Mouse (Mus musculus) hindbrain, embryonic 16.5 days (tissue): ENCODE data around the gene Lrfn5. TPM values are rescaled to one million over a fixed set of nuclear protein-coding genes. Genes with fewer than 3 reads are reported as not detected.

Source experiments
- ATAC-seq: fragments of 200-750 bp; cut with Nextera tagmentation; 2 replicates; pipeline ENCODE4 v1.8.0; 2017; ENCODE audit warnings: moderate TSS enrichment, moderate library complexity
- H3K27ac ChIP-seq: fragments of 300-500 bp; sonication (generic); 2 replicates; pipeline ENCODE4 v1.5.1; 2014; ENCODE audit warnings: low read depth, mild to moderate bottlenecking, control low read depth, low read length, moderate library complexity
- H3K27me3 ChIP-seq: fragments of 300-500 bp; sonication (generic); replicated peaks from 2 replicates; pipeline ENCODE4 v1.6.1; 2014; ENCODE audit warnings: low read length; ENCODE audit not compliant: control insufficient read depth, insufficient read depth
- H3K36me3 ChIP-seq: fragments of 300-500 bp; sonication (generic); 2 replicates; pipeline ENCODE4 v1.6.1; 2014; ENCODE audit warnings: mild to moderate bottlenecking, low read length, moderate library complexity, mixed read lengths; ENCODE audit not compliant: control insufficient read depth, insufficient read depth
- H3K4me1 ChIP-seq: fragments of 300-500 bp; sonication (generic); 2 replicates; pipeline ENCODE4 v1.6.1; 2014; ENCODE audit warnings: low read depth, low read length; ENCODE audit not compliant: control insufficient read depth, insufficient read depth
- H3K4me2 ChIP-seq: fragments of 300-500 bp; sonication (generic); 2 replicates; pipeline ENCODE4 v1.6.1; 2014; ENCODE audit warnings: mild to moderate bottlenecking, low read length, control low read depth, moderate library complexity
- H3K4me3 ChIP-seq: fragments of 300-500 bp; sonication (generic); 2 replicates; pipeline ENCODE4 v1.5.1; 2014; ENCODE audit warnings: mild to moderate bottlenecking, low read length, control low read depth, moderate library complexity
- H3K9ac ChIP-seq: fragments of 300-500 bp; sonication (generic); 2 replicates; pipeline ENCODE4 v1.6.1; 2014; ENCODE audit warnings: low read depth, mild to moderate bottlenecking, control low read depth, low read length, moderate library complexity
- H3K9me3 ChIP-seq: fragments of 300-500 bp; sonication (generic); 2 replicates; pipeline ENCODE4 v1.6.1; 2014; ENCODE audit warnings: mild to moderate bottlenecking, low read length, moderate library complexity; ENCODE audit not compliant: control insufficient read depth
- WGBS: fragments of 180-500 bp; shearing (Covaris S2); extraction: QIAGEN DNeasy Blood & Tissue Kit; methylation state at CpG from one replicate; pipeline ENCODE4 v1.1.7; 2014; 5-methylcytosine and 5-hydroxymethylcytosine counted together
- polyA plus RNA-seq: library from polyadenylated mRNA; unstranded; fragments of >200 nt; fragmentation: Nextera tagmentation; extraction: Ambion mirVana; gene quantifications from 2 replicates; pipeline ENCODE4 v1.2.1, GENCODE M21; 2015

The Lrfn5 gene
- polyA plus RNA-seq, 1 experiment from 2014 or later: 81.8 TPM

DNA sequence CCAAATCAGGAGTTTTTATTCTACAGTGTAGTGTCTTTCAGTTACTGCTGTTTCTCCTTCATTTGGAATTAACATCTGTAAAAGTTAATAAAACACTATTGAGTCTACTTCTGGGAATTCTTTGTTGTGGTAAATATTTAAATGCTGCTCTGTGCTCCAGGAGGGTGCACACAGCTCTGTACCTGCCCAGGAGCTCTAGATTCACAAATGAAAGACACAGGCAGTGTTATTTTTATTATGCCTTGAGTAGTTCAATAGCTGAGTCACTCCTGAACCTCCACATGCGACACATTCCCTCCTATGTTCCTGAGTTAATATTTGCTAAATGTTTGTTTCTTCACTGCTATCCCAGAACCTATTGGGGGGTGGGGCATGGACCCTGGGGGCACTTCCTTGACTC, 87.1 kb downstream of the Lrfn5 start:
- H3K9me3 ChIP-seq: no peaks in the 10 kb centered on the region
- no peak overlapping the region for H3K9ac ChIP-seq
- no peak overlapping the region for H3K4me2 ChIP-seq
- no peaks in the 10 kb centered on the region for H3K27me3 ChIP-seq
- H3K27ac ChIP-seq: no peak overlapping the region
- no peak overlapping the region for H3K4me3 ChIP-seq
- ATAC-seq: no peak
- 75% methylated on average over 1 of the region's 1 CpGs for WGBS
- no peaks in the 10 kb centered on the region for H3K36me3 ChIP-seq
- no peaks in the 10 kb centered on the region for H3K4me1 ChIP-seq

DNA sequence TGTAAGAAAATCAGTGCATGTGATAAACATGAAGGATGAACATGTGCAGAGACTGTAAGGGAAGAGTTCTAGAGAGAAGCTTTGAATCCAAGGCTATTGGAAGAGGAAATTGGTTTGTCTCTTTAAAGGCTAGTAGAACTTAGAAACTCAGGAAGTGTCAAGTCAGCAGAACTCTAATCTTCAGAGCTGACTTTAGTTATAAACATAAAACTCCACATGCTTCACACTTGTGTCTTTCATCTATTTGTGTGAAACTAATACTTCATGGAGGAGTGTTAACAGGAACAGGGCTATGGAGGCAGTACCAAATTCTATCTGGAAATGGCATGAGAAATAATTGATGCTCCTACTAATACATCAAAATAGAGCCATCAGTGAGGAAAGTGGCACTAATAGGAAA, 101.6 kb downstream of the Lrfn5 start:
- no peak overlapping the region for H3K4me2 ChIP-seq
- no peak for ATAC-seq
- H3K27me3 ChIP-seq: no peaks in the 10 kb centered on the region
- H3K9me3 ChIP-seq: no peaks in the 10 kb centered on the region
- H3K27ac ChIP-seq: no peak overlapping the region
- H3K4me1 ChIP-seq: no peaks in the 10 kb centered on the region
- no peaks in the 10 kb centered on the region for H3K36me3 ChIP-seq
- no peak overlapping the region for H3K4me3 ChIP-seq
- no peak overlapping the region for H3K9ac ChIP-seq

DNA sequence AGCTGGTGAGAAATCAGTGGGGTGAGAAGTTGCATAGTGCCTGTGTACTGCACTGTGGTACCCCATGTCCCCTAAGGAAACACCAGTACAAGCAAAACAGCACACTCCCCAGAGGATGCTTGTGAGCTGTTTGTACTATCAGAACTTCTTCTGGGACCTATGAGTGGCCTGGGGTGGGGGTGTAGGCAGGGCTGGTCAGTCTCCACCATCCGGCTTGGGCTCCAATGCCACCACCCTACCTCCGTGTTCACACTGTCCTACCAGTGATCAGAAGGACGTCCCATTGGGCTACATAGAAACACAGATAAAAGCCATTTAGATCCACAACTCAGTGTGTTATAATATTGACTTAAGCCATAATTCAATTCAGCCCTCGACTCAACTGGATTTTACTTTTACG, 131.4 kb downstream of the Lrfn5 start:
- Histone ChIP-seq H3K9me3 (no peaks in the 10 kb centered on the region), H3K4me2 (no peak overlapping the region), H3K27me3 (no peaks in the 10 kb centered on the region), H3K4me3 (no peak overlapping the region), H3K9ac (no peak overlapping the region), H3K4me1 (no peaks in the 10 kb centered on the region), H3K27ac (no peak overlapping the region), H3K36me3 (no peaks in the 10 kb centered on the region)
- no peak for ATAC-seq
- 90% methylated on average over 5 of the region's 5 CpGs for WGBS

DNA sequence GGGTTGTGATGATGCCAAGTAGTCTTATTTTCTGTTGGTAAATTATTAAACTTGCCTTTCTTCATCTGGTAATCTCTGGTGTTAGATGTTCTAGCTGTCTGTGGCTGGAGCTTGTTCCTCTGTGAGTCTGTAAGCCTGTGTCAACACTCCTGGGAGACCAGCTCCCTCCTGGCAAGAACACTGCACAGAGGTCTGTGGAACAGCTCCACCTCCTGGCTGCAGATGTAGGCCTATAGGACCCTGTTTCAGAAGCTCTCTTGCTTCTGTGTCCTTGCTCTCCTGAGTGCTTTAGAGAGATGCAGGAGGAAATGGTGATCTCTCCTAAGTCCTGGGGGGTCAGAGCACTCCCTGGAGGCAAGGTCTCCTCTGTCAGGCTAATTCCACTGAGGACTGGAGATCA, 200.2 kb downstream of the Lrfn5 start:
- Histone ChIP-seq H3K4me3 (no peak overlapping the region), H3K4me2 (no peak overlapping the region), H3K27me3 (no peaks in the 10 kb centered on the region), H3K9ac (no peak overlapping the region), H3K27ac (no peak overlapping the region), H3K36me3 (no peaks in the 10 kb centered on the region), H3K4me1 (no peaks in the 10 kb centered on the region), H3K9me3 (no peaks in the 10 kb centered on the region)
- ATAC-seq: no peak

DNA sequence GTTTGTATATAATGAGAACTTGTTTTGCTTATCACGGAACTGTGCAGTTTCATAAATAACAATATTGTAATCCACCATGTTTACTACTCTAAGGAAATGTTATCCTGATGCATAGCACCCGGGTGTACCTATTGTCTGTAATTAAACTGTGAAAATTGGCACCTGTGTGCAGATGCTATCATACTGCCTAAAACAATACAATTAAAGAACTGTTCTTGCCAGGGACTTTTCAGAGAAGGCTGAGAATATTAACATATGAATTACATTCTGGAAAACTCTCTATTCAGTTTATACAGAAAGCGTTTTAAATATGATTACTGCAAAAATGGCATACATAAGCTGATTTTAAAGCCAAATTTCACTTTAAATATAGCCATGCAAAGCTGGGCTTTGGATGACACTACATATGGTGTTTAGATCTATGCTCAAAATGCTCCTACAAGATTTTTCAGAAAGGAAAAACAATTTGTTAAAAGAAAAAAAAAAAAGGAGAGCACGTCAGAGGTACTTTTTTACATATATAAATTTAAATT, 284.2 kb downstream of the Lrfn5 start:
- Histone ChIP-seq H3K4me2 (no peak overlapping the region), H3K27ac (no peak overlapping the region), H3K27me3 (no peaks in the 10 kb centered on the region), H3K9me3 (no peaks in the 10 kb centered on the region), H3K36me3 (no peaks in the 10 kb centered on the region), H3K9ac (no peak overlapping the region), H3K4me1 (no peaks in the 10 kb centered on the region), H3K4me3 (no peak overlapping the region)
- no peak for ATAC-seq
- WGBS: 67% methylated on average over 4 of the region's 4 CpGs

DNA sequence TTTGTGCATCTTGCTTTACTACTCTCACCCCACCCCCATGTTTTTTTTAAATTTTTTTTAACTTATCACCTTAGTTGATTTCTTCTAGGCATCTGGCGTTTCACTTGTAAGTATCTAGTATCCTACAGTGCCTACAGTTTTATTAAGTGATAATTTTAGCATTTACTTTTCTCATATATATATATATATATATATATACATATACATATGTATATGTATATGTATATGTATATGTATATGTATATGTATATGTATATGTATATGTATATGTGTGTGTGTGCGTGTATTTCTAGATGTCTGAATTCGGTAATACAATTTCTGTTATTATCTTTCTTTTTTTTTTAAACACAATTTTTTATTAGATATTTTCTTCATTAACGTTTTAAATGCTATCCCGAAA, 300.7 kb downstream of the Lrfn5 start:
- no peaks in the 10 kb centered on the region for H3K4me1 ChIP-seq
- no peaks in the 10 kb centered on the region for H3K27me3 ChIP-seq
- no peak overlapping the region for H3K4me3 ChIP-seq
- WGBS: 91% methylated on average over 5 of the region's 5 CpGs
- H3K9ac ChIP-seq: no peak overlapping the region
- H3K9me3 ChIP-seq: no peaks in the 10 kb centered on the region
- H3K36me3 ChIP-seq: no peaks in the 10 kb centered on the region
- ATAC-seq: no peak
- H3K4me2 ChIP-seq: no peak overlapping the region
- H3K27ac ChIP-seq: no peak overlapping the region

DNA sequence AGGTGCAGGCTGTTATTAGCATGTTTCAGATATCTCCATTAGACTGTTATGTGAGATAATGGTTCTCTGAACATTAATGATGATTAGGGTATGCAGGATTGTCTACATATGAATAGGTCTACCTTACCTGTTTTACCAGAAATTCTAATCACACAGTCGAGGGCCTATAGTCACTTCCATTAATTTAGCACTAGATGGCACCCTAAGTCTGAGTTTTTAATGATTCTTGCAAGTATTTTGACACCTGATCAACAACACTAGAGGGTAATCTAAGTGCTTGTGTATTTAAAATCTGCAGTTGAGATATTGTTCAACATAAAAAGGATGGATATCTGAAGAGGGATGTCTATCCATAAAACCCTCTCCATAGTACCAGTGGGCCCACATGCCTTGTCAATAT, 303.4 kb downstream of the Lrfn5 start:
- 7% methylated on average over 1 of the region's 1 CpGs for WGBS
- Histone ChIP-seq H3K36me3 (no peaks in the 10 kb centered on the region), H3K9me3 (no peaks in the 10 kb centered on the region), H3K27me3 (no peaks in the 10 kb centered on the region), H3K4me2 (no peak overlapping the region), H3K9ac (no peak overlapping the region), H3K4me1 (no peaks in the 10 kb centered on the region), H3K27ac (no peak overlapping the region), H3K4me3 (no peak overlapping the region)
- ATAC-seq: no peak

DNA sequence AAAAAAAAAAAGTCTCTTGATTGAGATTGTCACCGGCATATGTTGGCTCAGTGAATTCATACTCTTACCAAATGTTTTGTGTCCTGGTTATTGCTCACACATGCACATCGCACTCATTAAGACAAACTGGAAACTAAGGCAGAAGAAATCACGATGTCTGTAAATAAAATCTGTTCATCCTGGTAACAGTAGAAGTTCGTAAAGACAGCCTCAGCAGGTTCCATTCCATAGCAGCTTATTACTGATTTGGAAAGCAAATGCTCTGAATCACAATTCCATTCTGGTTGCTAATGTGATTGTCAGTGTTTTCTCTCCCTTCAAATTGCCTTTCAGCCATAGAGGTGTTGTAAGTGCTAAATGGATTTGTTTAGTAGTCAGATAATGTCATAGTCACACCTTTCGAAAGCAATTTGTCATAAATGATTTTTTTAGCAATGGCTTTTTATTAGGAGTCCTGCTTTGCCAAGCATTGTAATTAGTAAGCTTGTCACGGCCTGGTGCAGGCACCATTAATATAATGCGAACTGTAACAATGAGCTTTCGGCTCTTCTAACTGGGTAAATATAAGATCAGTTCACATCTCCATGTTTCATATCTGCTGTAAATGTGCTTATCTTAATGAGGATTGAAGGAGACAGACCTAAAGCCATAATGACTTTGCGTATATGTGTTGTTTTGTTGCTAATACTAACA, 319.8 kb downstream of the Lrfn5 start:
- 78% methylated on average over 9 of the region's 9 CpGs for WGBS
- H3K4me3 ChIP-seq: no peak overlapping the region

DNA sequence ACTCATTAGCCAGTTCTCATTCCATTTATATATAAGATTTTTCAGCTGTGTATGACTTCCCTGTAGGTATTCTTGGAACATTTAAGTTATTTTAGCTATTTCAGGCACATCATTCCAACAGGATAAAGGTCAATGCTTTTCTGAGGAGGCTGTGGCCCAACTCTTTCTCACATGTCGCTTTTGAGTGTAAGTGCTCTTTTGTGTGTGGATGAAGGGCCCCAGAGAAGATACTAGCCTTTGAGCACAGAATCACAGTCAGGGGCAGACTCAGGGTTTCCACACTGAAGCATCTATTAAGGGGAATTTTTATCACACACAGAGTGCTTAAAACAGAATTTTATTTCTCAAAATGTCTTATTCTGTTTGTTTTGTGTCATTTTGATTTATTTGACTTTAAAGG, 331.2 kb downstream of the Lrfn5 start:
- H3K9ac ChIP-seq: no peak overlapping the region
- H3K27me3 ChIP-seq: no peaks in the 10 kb centered on the region
- 29% methylated on average over 1 of the region's 1 CpGs for WGBS
- no peaks in the 10 kb centered on the region for H3K4me1 ChIP-seq
- no peak overlapping the region for H3K27ac ChIP-seq
- ATAC-seq: no peak
- H3K4me2 ChIP-seq: no peak overlapping the region
- no peaks in the 10 kb centered on the region for H3K36me3 ChIP-seq
- H3K9me3 ChIP-seq: no peaks in the 10 kb centered on the region
- no peak overlapping the region for H3K4me3 ChIP-seq

More for the DNA sequence above, 319.8 kb downstream of the Lrfn5 start:
- no peaks in the 10 kb centered on the region for H3K9me3 ChIP-seq
- H3K36me3 ChIP-seq: no peaks in the 10 kb centered on the region
- no peak overlapping the region for H3K9ac ChIP-seq
- no peaks in the 10 kb centered on the region for H3K27me3 ChIP-seq
- 0 out of 2 replicates have a peak, but pooled peaks have one; percentile 24 for ATAC-seq
- H3K4me2 ChIP-seq: no peak overlapping the region
- H3K27ac ChIP-seq: no peak overlapping the region
- no peaks in the 10 kb centered on the region for H3K4me1 ChIP-seq
